Mouse (Mus musculus) neural tube, embryonic 14.5 days (tissue): ENCODE measurements around the gene Agmo. TPM values are rescaled to one million over a fixed set of nuclear protein-coding genes. Genes with fewer than 3 reads are reported as not detected.
A peak's percentile ranks its signal among the peaks of the same experiment; 100 is the strongest.

Source experiments
- ATAC-seq: fragments of 200-750 bp; cut with Nextera tagmentation; 2 replicates; pipeline ENCODE4 v1.8.0; 2017; ENCODE audit warnings: low read depth, mild to moderate bottlenecking, moderate TSS enrichment, moderate library complexity
- H3K27ac ChIP-seq: fragments of 300-500 bp; sonication (generic); 2 replicates; pipeline ENCODE4 v1.5.1; 2014; ENCODE audit warnings: low read depth, mild to moderate bottlenecking, control low read depth, low read length, moderate library complexity, mixed read lengths
- H3K27me3 ChIP-seq: fragments of 300-500 bp; sonication (generic); 2 replicates; pipeline ENCODE4 v1.6.1; 2014; ENCODE audit warnings: low read length; ENCODE audit not compliant: control insufficient read depth, insufficient read depth
- H3K36me3 ChIP-seq: fragments of 300-500 bp; sonication (generic); 2 replicates; pipeline ENCODE4 v1.6.1; 2014; ENCODE audit warnings: low read length, mixed read lengths; ENCODE audit not compliant: control insufficient read depth, insufficient read depth
- H3K4me1 ChIP-seq: fragments of 300-500 bp; sonication (generic); 2 replicates; pipeline ENCODE4 v1.6.1; 2014; ENCODE audit warnings: low read length; ENCODE audit not compliant: control insufficient read depth, insufficient read depth
- H3K4me2 ChIP-seq: fragments of 300-500 bp; sonication (generic); 2 replicates; pipeline ENCODE4 v1.6.1; 2014; ENCODE audit warnings: mild to moderate bottlenecking, low read depth, low read length, control low read depth
- H3K4me3 ChIP-seq: fragments of 300-500 bp; sonication (generic); 2 replicates; pipeline ENCODE4 v1.5.1; 2014; ENCODE audit warnings: low read depth, low read length, control low read depth, mixed read lengths
- H3K9ac ChIP-seq: fragments of 300-500 bp; sonication (generic); replicated peaks from 2 replicates; pipeline ENCODE4 v1.6.1; 2014; ENCODE audit warnings: low read depth, mild to moderate bottlenecking, control low read depth, low read length, mixed read lengths
- H3K9me3 ChIP-seq: fragments of 300-500 bp; sonication (generic); 2 replicates; pipeline ENCODE4 v1.6.1; 2016; ENCODE audit warnings: low read length; ENCODE audit not compliant: control insufficient read depth
- WGBS: fragments of 180-500 bp; shearing (Covaris S2); extraction: QIAGEN DNeasy Blood & Tissue Kit; methylation state at CpG from one replicate; pipeline ENCODE4 v1.1.7; 2014; 5-methylcytosine and 5-hydroxymethylcytosine counted together
- polyA plus RNA-seq: library from polyadenylated mRNA; unstranded; fragments of >200 nt; fragmentation: Nextera tagmentation; extraction: Ambion mirVana; gene quantifications from 2 replicates; pipeline ENCODE4 v1.2.1, GENCODE M21; 2014

Agmo gene
- polyA plus RNA-seq, 1 experiment from 2014 or later: 1.9 TPM

DNA sequence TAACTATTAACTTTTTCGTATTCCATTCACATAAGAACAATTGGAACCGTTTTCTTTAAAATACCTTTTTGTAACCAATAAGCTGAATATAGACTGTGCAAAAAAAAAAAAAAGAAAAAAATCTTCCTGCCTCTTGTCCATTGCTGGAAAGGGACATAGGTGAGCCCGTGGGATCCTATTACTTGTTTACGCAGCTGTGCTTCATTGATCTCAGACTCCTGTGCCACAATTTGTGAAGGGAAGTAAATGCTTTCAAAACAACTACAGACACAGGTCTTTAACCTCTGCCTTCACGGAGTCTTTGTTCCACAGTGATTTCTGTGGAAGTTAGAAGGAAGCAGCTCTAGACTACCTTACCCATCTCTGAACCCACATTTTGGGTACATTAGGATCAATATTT lies 104.3 kb downstream of the Agmo start:
- Histone ChIP-seq H3K4me1 (no peaks in the 10 kb centered on the region), H3K9me3 (no peaks in the 10 kb centered on the region), H3K27ac (no peak overlapping the region), H3K9ac (no peak overlapping the region), H3K27me3 (no peaks in the 10 kb centered on the region), H3K4me2 (no peak overlapping the region), H3K4me3 (no peak overlapping the region), H3K36me3 (no peaks in the 10 kb centered on the region)
- ATAC-seq: no peak
- WGBS: 70% methylated on average over 5 of the region's 5 CpGs

DNA sequence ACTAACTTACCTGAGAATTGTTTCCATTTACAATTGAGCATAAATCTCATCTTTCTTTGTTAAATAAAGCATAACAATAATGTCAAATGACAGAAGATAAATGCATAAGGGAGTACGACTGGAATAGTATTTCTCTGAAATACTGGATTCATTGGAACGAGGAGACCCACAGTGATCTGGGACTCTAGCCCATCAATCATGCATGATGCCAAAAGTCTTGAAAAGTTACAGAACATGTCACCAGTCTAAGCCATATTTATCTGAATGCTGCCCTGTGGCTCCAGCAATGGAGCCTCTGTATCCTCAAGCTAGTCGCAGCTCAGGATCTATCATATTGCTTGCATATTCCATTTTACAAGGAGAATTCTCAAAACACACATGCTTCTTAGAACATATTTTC lies 150.9 kb downstream of the Agmo start:
- Histone ChIP-seq H3K9me3 (no peaks in the 10 kb centered on the region), H3K27ac (no peak overlapping the region), H3K36me3 (no peaks in the 10 kb centered on the region), H3K4me3 (no peak overlapping the region), H3K27me3 (no peaks in the 10 kb centered on the region), H3K4me1 (no peaks in the 10 kb centered on the region), H3K4me2 (no peak overlapping the region), H3K9ac (no peak overlapping the region)
- 72% methylated on average over 3 of the region's 3 CpGs for WGBS
- ATAC-seq: no peak

- no peak overlapping the region for H3K9ac ChIP-seq
- no peak overlapping the region for H3K4me2 ChIP-seq
- no peak overlapping the region for H3K4me3 ChIP-seq
- ATAC-seq: no peak
- no peaks in the 10 kb centered on the region for H3K27me3 ChIP-seq
- H3K4me1 ChIP-seq: no peaks in the 10 kb centered on the region
- no peaks in the 10 kb centered on the region for H3K36me3 ChIP-seq
- H3K27ac ChIP-seq: no peak overlapping the region
- H3K9me3 ChIP-seq: no peaks in the 10 kb centered on the region
- WGBS: 93% methylated on average over 6 of the region's 6 CpGs
Observed at GRCm38 (mm10) chr12:37402541-37402940, 161.1 kb downstream of the Agmo start.

DNA sequence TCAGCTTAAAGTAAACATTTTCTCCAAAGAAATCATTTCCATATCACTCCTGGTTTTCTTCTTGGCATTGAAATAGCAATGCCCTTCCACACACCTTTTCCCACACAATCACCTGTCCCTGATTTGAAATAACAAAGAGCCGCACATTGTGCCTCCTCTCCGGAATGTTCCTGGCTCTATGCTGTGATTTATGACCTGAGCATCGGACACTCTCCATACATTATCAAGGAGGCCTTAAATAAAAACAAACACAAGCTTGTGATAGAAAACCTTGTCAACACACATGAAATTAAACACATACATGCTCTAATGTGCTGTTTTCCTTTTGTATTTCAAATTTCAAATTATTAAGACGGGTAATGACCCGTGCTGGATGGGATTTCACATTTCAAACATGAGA lies 184.9 kb downstream of the Agmo start:
- no peak overlapping the region for H3K4me3 ChIP-seq
- H3K9me3 ChIP-seq: no peaks in the 10 kb centered on the region
- H3K36me3 ChIP-seq: no peaks in the 10 kb centered on the region
- no peaks in the 10 kb centered on the region for H3K4me1 ChIP-seq
- no peak for ATAC-seq
- no peak overlapping the region for H3K4me2 ChIP-seq
- WGBS: 67% methylated on average over 5 of the region's 5 CpGs
- H3K27me3 ChIP-seq: no peaks in the 10 kb centered on the region
- no peak overlapping the region for H3K27ac ChIP-seq
- H3K9ac ChIP-seq: no peak overlapping the region

GRCm38 (mm10) chr12:37426750-37427149 lies 185.3 kb downstream of the Agmo start:
- no peak overlapping the region for H3K27ac ChIP-seq
- no peak overlapping the region for H3K9ac ChIP-seq
- ATAC-seq: peak; percentile 46; the same call in 1 of the 2 replicates
- H3K27me3 ChIP-seq: no peaks in the 10 kb centered on the region
- no peaks in the 10 kb centered on the region for H3K36me3 ChIP-seq
- WGBS: 53% methylated on average over 5 of the region's 5 CpGs
- no peaks in the 10 kb centered on the region for H3K4me1 ChIP-seq
- no peak overlapping the region for H3K4me2 ChIP-seq
- no peak overlapping the region for H3K4me3 ChIP-seq
- H3K9me3 ChIP-seq: no peaks in the 10 kb centered on the region

DNA sequence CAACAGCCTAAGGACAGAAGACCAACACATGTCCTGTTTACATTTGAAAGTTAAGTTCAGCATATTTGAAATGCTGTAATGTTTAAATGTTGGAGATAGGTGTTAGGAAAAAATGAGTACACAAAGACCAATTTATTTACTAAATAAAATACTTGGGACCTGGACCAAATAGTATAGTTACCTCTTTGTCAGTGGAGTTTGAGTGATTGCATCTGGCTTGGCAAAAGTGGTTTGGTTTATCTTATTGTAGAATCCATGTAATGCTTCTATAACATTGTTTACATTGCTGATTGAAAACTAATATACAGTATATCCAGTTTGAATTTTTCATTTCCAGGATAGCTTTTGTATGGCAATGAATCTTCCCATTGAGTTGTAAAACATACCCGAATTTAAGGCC lies 193.0 kb downstream of the Agmo start:
- Histone ChIP-seq H3K4me3 (no peak overlapping the region), H3K27ac (no peak overlapping the region), H3K27me3 (no peaks in the 10 kb centered on the region), H3K4me1 (no peaks in the 10 kb centered on the region), H3K36me3 (no peaks in the 10 kb centered on the region), H3K9me3 (no peaks in the 10 kb centered on the region), H3K9ac (no peak overlapping the region), H3K4me2 (no peak overlapping the region)
- WGBS: 83% methylated on average over 1 of the region's 1 CpGs
- no peak for ATAC-seq

GRCm38 (mm10) chr12:37442486-37443013 lies 201.1 kb downstream of the Agmo start:
- H3K27ac ChIP-seq: no peak overlapping the region
- ATAC-seq: no peak

DNA sequence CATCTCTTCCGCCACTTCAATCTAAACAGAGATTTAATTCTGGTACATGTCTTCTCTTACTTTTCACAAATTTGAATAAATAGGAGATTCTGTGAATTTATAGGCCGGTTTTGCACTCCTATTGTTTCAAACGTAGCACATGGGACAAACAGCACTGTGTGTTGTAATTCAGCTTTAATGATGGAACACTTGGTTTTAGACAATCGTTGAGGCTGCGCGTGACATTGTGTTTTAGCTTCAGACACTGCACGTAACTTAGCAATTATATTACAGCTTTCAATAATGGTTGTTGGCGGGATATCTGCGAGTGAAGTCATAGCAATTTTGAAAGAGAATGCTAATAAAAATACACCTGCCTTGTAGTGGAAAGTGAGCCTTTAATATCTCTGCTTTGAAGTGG lies 203.8 kb downstream of the Agmo start:
- Histone ChIP-seq H3K27ac (no peak overlapping the region), H3K4me2 (no peak overlapping the region), H3K4me3 (no peak overlapping the region), H3K36me3 (no peaks in the 10 kb centered on the region), H3K9me3 (no peaks in the 10 kb centered on the region), H3K9ac (no peak overlapping the region), H3K4me1 (no peaks in the 10 kb centered on the region), H3K27me3 (no peaks in the 10 kb centered on the region)
- 52% methylated on average over 9 of the region's 9 CpGs for WGBS
- ATAC-seq: no peak

More at GRCm38 (mm10) chr12:37442486-37443013, 201.1 kb downstream of the Agmo start:
- 94% methylated on average over 3 of the region's 3 CpGs for WGBS
- Histone ChIP-seq H3K9me3 (no peaks in the 10 kb centered on the region), H3K4me2 (no peak overlapping the region), H3K4me3 (no peak overlapping the region), H3K4me1 (no peaks in the 10 kb centered on the region), H3K27me3 (no peaks in the 10 kb centered on the region), H3K9ac (no peak overlapping the region), H3K36me3 (no peaks in the 10 kb centered on the region)

DNA sequence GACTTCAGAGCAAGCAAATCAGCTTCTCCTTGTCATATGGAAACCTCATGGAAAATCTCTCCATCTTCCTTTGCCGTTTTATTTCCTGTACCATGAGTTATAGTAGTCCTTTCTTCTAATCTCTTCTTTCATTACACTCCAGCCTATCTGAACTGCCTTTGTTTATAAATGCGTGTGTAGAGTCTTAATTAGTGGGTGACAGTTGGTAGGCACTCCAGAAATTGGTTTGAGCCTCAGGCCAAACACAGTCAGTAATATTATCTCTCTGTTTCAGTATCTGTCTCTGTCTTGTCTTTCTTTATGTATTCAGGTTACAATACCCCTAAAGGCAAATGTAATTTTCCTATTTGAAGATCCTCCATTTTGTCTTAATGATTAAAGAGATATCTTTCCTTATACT lies 208.2 kb downstream of the Agmo start:
- Histone ChIP-seq H3K4me3 (no peak overlapping the region), H3K9ac (no peak overlapping the region), H3K36me3 (no peaks in the 10 kb centered on the region), H3K27ac (no peak overlapping the region), H3K27me3 (no peaks in the 10 kb centered on the region), H3K9me3 (no peaks in the 10 kb centered on the region), H3K4me1 (no peaks in the 10 kb centered on the region), H3K4me2 (no peak overlapping the region)
- 17% methylated on average over 2 of the region's 2 CpGs for WGBS
- peak; percentile 66; the same call in 1 of the 2 replicates for ATAC-seq
